Mouse (Mus musculus): Measurements from ENCODE around the gene Rptor. TPM values are rescaled to one million over a fixed set of nuclear protein-coding genes. Genes with fewer than 3 reads are reported as not detected.

Gene Rptor
- polyA plus RNA-seq, 1 experiment: 35.2 TPM

DNA sequence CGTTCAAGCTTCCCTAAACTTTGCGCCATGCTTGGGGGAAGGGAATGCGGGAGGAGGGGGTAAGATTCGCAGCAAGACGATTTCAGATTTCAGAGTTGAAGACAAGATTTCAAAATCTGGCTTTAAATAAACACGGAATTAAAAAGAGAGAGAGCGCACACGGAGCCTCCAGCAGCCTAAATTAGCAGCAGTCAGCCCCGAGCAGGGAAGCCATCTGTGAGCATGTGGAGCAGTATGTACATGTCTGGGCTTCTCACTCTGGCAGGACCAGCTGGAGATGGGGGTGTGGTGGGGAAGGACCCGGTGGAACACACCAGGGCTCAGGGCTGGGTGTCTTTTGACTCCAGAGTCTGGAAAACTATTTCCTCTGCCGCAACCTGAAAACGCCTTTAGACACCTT lies 334.5 kb downstream of the Rptor start:
- Histone ChIP-seq H3K4me1 (ENCODE audit: control insufficient read depth, insufficient read depth, low read length) (peaks cover 19% of the 10 kb centered on the region), H3K4me3 (ENCODE audit: insufficient read depth, low read length) (no peak overlapping the region), H3K27ac (ENCODE audit: insufficient read depth, low read length) (peak overlapping the region; percentile 92)
- TF ChIP-seq CTCF (IDR thresholded peaks at IDR 0.05; ENCODE audit: extremely low read depth, insufficient read depth, low read length) (no peak), POLR2A (IDR thresholded peaks at IDR 0.05; ENCODE audit: extremely low read depth, insufficient read depth, low read length) (no peak)

DNA sequence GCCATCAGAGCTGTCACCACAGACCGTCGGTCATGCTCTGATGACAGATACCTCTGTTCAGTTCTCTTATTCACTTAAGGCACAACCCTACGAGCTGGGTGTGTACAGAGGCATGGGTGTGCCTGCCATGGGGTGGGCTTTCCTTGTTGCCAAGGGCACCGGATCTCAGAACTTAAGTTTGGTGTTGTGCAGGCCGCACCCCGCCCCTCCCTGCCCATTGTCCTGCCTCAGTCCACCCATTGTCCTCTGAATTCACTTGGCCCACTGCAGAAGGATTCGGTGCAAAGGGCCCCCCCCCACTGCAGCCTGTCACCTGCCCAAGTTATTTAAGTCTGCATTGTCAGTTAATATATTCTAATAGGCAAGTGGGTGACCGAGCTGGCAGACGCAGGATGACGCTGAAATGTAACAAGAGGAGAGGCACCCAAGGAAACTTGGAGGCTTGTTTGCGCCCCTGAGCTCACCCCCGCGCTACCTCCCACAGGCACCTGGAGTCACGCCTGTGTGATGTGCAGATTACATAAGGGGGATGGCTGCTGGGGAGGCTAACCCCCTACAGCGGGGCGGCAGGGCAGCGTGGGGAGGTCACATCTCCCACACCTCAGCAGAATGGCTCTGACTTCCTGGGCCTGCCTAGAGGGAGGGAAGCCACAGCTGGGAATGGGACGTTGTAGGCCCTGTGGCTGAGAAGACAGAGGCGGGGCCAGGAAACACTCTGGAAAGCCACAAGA lies 335.2 kb downstream of the Rptor start:
- Histone ChIP-seq H3K4me3 (ENCODE audit: insufficient read depth, low read length) (no peak overlapping the region), H3K27ac (ENCODE audit: insufficient read depth, low read length) (peak overlapping the region; percentile 92), H3K4me1 (ENCODE audit: control insufficient read depth, insufficient read depth, low read length) (peaks cover 19% of the 10 kb centered on the region)
- TF ChIP-seq POLR2A (IDR thresholded peaks at IDR 0.05; ENCODE audit: extremely low read depth, insufficient read depth, low read length) (no peak), CTCF (IDR thresholded peaks at IDR 0.05; ENCODE audit: extremely low read depth, insufficient read depth, low read length) (no peak)

DNA sequence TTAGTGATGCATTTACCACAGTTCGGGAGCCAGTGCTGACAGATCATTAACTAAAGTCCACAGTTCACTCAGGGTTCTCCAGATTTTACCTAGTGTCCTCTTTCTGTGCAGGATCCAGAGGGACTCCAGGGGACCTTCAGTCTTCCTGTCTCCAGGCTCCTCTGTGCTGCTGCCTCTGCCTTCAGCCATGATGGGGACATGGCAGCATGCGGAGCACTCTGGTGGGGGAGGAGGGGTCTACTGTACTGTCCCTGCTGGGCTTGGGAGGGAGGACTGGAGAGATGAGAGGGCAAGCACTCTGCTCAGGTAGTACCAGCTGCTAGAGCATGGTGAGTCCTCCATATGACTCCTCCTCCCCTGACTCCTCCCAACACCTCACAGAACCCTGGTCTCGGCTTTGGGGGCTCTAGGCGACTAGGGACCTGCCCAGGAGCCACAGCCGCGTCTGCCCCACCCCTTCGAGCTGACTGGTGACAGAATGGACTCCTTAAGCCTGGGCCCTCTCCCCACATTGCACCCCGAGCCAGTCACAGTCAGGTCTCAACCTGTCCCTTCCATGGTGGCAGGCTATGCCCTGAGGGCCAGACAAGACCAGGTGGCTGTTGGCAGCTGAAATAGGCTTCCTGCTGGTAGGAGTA lies 336.5 kb downstream of the Rptor start:
- TF ChIP-seq CTCF (IDR thresholded peaks at IDR 0.05; ENCODE audit: extremely low read depth, insufficient read depth, low read length) (no peak), POLR2A (IDR thresholded peaks at IDR 0.05; ENCODE audit: extremely low read depth, insufficient read depth, low read length) (no peak)
- peak overlapping the region; percentile 92 for H3K27ac ChIP-seq (ENCODE audit: insufficient read depth, low read length)
- no peak overlapping the region; the same call in 1 of the 2 replicates for H3K4me3 ChIP-seq (ENCODE audit: insufficient read depth, low read length)
- H3K4me1 ChIP-seq (ENCODE audit: control insufficient read depth, insufficient read depth, low read length): peaks cover 16% of the 10 kb centered on the region

DNA sequence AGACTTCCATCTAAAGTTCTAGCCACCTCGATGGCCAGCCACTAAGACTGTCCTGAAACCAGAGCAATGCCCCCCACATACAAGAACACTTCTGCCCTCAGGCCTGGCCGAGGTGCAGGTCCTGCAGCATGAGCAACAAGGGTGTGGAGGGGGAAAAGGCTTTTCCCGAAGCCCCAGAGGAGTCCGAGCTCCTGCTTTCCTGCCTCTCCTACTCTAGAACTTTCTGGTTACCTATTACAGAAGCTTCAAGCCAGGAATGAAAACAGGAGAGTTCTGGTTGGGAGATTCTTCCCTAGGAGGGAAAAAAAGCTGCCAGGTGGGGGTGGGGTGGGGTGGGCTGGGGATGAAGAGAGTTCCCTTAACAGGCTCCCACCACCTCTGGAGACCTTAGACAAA lies 337.0 kb downstream of the Rptor start:
- Histone ChIP-seq H3K4me3 (ENCODE audit: insufficient read depth, low read length) (peak overlapping the region; percentile 79; the same call in 1 of the 2 replicates), H3K27ac (ENCODE audit: insufficient read depth, low read length) (peak overlapping the region; percentile 98), H3K4me1 (ENCODE audit: control insufficient read depth, insufficient read depth, low read length) (peaks cover 16% of the 10 kb centered on the region)
- TF ChIP-seq CTCF (IDR thresholded peaks at IDR 0.05; ENCODE audit: extremely low read depth, insufficient read depth, low read length) (no peak), POLR2A (IDR thresholded peaks at IDR 0.05; ENCODE audit: extremely low read depth, insufficient read depth, low read length) (no peak)

GRCm38 (mm10) chr11:119940142-119940541 lies 337.4 kb downstream of the Rptor start:
- Histone ChIP-seq H3K27ac (ENCODE audit: insufficient read depth, low read length) (peak overlapping the region; percentile 98), H3K4me1 (ENCODE audit: control insufficient read depth, insufficient read depth, low read length) (peaks cover 16% of the 10 kb centered on the region), H3K4me3 (ENCODE audit: insufficient read depth, low read length) (peak overlapping the region; percentile 79; the same call in 1 of the 2 replicates)

DNA sequence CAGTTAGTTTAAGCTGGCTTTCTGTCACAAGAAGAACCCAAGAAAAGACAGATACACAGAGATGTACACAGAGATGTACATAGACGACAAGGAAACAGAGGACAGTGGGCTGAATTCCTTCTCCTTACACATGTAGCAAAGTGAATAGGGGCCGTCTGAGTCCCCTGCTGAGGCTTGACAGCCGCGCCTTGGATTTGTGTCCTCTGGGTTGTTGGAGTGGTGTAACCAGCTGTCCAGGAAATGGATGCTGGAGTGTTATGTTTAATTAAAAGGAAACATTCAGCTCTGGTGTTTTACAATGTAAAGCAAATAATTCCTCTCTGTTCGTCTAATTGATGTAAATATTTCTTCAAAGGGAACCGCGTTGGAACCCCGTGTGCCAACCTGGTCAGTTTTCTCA lies 339.1 kb downstream of the Rptor start:
- H3K4me1 ChIP-seq (ENCODE audit: control insufficient read depth, insufficient read depth, low read length): peaks cover 17% of the 10 kb centered on the region
- H3K4me3 ChIP-seq (ENCODE audit: insufficient read depth, low read length): peak overlapping the region; percentile 79
- peak overlapping the region; percentile 27 for H3K27ac ChIP-seq (ENCODE audit: insufficient read depth, low read length)
- TF ChIP-seq POLR2A (IDR thresholded peaks at IDR 0.05; ENCODE audit: extremely low read depth, insufficient read depth, low read length): no peak
- no peak for TF ChIP-seq CTCF (IDR thresholded peaks at IDR 0.05; ENCODE audit: extremely low read depth, insufficient read depth, low read length)

More at GRCm38 (mm10) chr11:119940142-119940541, 337.4 kb downstream of the Rptor start:
- TF ChIP-seq POLR2A (IDR thresholded peaks at IDR 0.05; ENCODE audit: extremely low read depth, insufficient read depth, low read length) (peak; percentile 78), CTCF (IDR thresholded peaks at IDR 0.05; ENCODE audit: extremely low read depth, insufficient read depth, low read length) (no peak)

DNA sequence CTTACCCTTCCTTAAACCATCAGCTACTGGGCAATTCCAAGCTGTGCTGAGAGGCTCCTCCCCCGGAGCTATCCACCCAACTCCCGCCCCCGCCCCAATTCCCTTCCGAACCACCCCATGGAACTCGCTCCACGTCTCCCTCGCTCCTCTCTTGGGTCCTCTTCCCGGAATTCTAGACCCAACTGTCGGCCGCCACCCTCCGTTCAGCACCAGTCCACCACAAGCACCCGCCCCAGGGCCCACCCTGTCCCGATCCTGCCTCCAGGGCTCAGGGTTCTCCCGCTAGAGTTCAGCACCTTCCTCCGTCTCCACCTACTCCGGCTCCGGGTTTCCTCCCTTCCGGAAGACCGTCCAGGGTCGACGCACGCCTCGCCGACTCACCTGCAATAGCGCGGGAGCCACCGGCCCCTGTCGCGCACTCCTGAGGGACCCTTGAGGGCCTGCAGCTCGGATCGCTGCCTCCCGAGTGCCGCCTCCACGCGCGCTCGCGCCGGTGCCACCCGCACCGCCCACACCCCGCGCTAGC lies 339.6 kb downstream of the Rptor start:
- Histone ChIP-seq H3K4me3 (ENCODE audit: insufficient read depth, low read length) (peak overlapping the region; percentile 79), H3K27ac (ENCODE audit: insufficient read depth, low read length) (peak overlapping the region; percentile 98), H3K4me1 (ENCODE audit: control insufficient read depth, insufficient read depth, low read length) (peaks cover 17% of the 10 kb centered on the region)
- TF ChIP-seq POLR2A (IDR thresholded peaks at IDR 0.05; ENCODE audit: extremely low read depth, insufficient read depth, low read length) (0 out of 2 replicates have a peak, but pooled peaks have one; percentile 9), CTCF (IDR thresholded peaks at IDR 0.05; ENCODE audit: extremely low read depth, insufficient read depth, low read length) (no peak)

- H3K27ac ChIP-seq (ENCODE audit: insufficient read depth, low read length): peak within 1 kb of the TSS; percentile 98
- H3K4me3 ChIP-seq (ENCODE audit: insufficient read depth, low read length): peak within 1 kb of the TSS; percentile 79
- TF ChIP-seq POLR2A (IDR thresholded peaks at IDR 0.05; ENCODE audit: extremely low read depth, insufficient read depth, low read length) (peak; percentile 99), CTCF (IDR thresholded peaks at IDR 0.05; ENCODE audit: extremely low read depth, insufficient read depth, low read length) (no peak)
- H3K4me1 ChIP-seq (ENCODE audit: control insufficient read depth, insufficient read depth, low read length): peaks cover 20% of the 10 kb centered on the region
Measured at GRCm38 (mm10) chr11:119942727-119943427, 340.2 kb downstream of the Rptor start, which contains the start of gene Baiap2. TSS of gene Baiap2 (plus strand) at chr11:119942763.

GRCm38 (mm10) chr11:119943428-119943988 lies 340.8 kb downstream of the Rptor start:
- H3K4me3 ChIP-seq (ENCODE audit: insufficient read depth, low read length): peak overlapping the region; percentile 79
- peak overlapping the region; percentile 96 for H3K27ac ChIP-seq (ENCODE audit: insufficient read depth, low read length)
- TF ChIP-seq POLR2A (IDR thresholded peaks at IDR 0.05; ENCODE audit: extremely low read depth, insufficient read depth, low read length) (no peak), CTCF (IDR thresholded peaks at IDR 0.05; ENCODE audit: extremely low read depth, insufficient read depth, low read length) (no peak)
- H3K4me1 ChIP-seq (ENCODE audit: control insufficient read depth, insufficient read depth, low read length): peaks cover 19% of the 10 kb centered on the region
